Mouse (Mus musculus): ENCODE data around the gene Hmcn1.
A peak's percentile ranks its signal among the peaks of the same experiment; 100 is the strongest.

Hmcn1 gene

GRCm38 (mm10) chr1:150783070-150783842 lies 210.0 kb downstream of the Hmcn1 start:
- DNase-seq (ENCODE audit: low read depth, low spot score) = no peak

GRCm38 (mm10) chr1:150779902-150780301 lies 213.3 kb downstream of the Hmcn1 start:
- no peak for DNase-seq (ENCODE audit: low read depth, low spot score)

- DNase-seq (ENCODE audit: low read depth, low spot score) = no peak
These were observed 216.5 kb downstream of the Hmcn1 start for GRCm38 (mm10) chr1:150776741-150777140.

GRCm38 (mm10) chr1:150775742-150776141 lies 217.5 kb downstream of the Hmcn1 start:
- no peak for DNase-seq (ENCODE audit: low read depth, low spot score)

GRCm38 (mm10) chr1:150772958-150773357 lies 220.3 kb downstream of the Hmcn1 start:
- DNase-seq (ENCODE audit: low read depth, low spot score) = no peak

- DNase-seq (ENCODE audit: low read depth, low spot score) = no peak
These were observed 222.2 kb downstream of the Hmcn1 start for GRCm38 (mm10) chr1:150770948-150771521.

- DNase-seq (ENCODE audit: low read depth, low spot score) = no peak
These were observed 223.4 kb downstream of the Hmcn1 start for GRCm38 (mm10) chr1:150769836-150770235.

- no peak for DNase-seq (ENCODE audit: low read depth, low spot score)
These were observed 231.6 kb downstream of the Hmcn1 start for GRCm38 (mm10) chr1:150761678-150762077.

- no peak for DNase-seq (ENCODE audit: low read depth, low spot score)
These were observed 232.4 kb downstream of the Hmcn1 start for GRCm38 (mm10) chr1:150760801-150761331.

- no peak for DNase-seq (ENCODE audit: low read depth, low spot score)
These were observed 233.7 kb downstream of the Hmcn1 start for GRCm38 (mm10) chr1:150759476-150760079.

- no peak for DNase-seq (ENCODE audit: low read depth, low spot score)
These were observed 239.3 kb downstream of the Hmcn1 start for GRCm38 (mm10) chr1:150753920-150754319.

- DNase-seq (ENCODE audit: low read depth, low spot score) = no peak
These were observed 244.5 kb downstream of the Hmcn1 start for GRCm38 (mm10) chr1:150748783-150749182.

GRCm38 (mm10) chr1:150747771-150748170 lies 245.5 kb downstream of the Hmcn1 start:
- no peak for DNase-seq (ENCODE audit: low read depth, low spot score)

- DNase-seq (ENCODE audit: low read depth, low spot score) = no peak
These were observed 250.0 kb downstream of the Hmcn1 start for GRCm38 (mm10) chr1:150743097-150743843.

GRCm38 (mm10) chr1:150742376-150743087 lies 250.7 kb downstream of the Hmcn1 start:
- DNase-seq (ENCODE audit: low read depth, low spot score) = no peak

- no peak for DNase-seq (ENCODE audit: low read depth, low spot score)
These were observed 281.8 kb downstream of the Hmcn1 start for GRCm38 (mm10) chr1:150711438-150711837.

GRCm38 (mm10) chr1:150706502-150706901 lies 286.7 kb downstream of the Hmcn1 start:
- no peak for DNase-seq (ENCODE audit: low read depth, low spot score)

GRCm38 (mm10) chr1:150697749-150698148 lies 295.5 kb downstream of the Hmcn1 start:
- DNase-seq (ENCODE audit: low read depth, low spot score) = no peak

- DNase-seq (ENCODE audit: low read depth, low spot score) = no peak
These were observed 311.2 kb downstream of the Hmcn1 start for GRCm38 (mm10) chr1:150682044-150682443.

GRCm38 (mm10) chr1:150681433-150681832 lies 311.8 kb downstream of the Hmcn1 start:
- peak; percentile 18 for DNase-seq (ENCODE audit: low read depth, low spot score)

GRCm38 (mm10) chr1:150681006-150681405 lies 312.2 kb downstream of the Hmcn1 start:
- no peak for DNase-seq (ENCODE audit: low read depth, low spot score)
